Mouse (Mus musculus): ENCODE results near the gene Thada.

Thada gene

DNA sequence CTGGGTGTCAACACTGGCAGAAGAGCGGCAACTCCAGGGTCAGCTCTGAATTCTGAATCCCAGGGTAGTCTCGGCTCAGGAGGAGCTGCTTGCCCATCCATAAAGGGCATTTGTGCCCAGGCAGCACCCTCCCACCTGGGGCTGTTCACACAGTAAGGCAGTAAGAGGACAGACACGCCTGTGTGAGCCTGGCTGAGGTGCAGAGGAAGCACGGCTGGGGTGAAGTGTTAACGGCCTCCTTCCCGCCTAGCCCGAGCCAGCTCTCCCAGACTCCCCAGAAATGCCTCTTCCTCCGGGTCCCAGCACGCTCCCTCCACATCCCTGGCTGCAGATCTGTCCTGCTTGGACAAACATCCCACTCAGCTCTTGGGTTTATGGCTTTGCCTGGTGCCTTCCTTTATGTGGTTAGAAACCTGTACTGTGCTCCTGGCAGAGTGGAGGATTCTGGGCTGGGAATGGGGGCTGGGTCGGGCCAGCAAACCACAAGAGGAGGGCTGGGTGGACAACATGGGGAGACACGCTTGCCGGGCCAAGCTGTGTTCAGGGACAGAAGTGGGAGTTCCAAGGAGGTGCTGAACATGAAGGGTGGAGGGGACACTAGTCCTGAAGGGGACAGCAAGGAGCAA lies 322.7 kb downstream of the Thada start:
- DNase-seq: no peak

DNA sequence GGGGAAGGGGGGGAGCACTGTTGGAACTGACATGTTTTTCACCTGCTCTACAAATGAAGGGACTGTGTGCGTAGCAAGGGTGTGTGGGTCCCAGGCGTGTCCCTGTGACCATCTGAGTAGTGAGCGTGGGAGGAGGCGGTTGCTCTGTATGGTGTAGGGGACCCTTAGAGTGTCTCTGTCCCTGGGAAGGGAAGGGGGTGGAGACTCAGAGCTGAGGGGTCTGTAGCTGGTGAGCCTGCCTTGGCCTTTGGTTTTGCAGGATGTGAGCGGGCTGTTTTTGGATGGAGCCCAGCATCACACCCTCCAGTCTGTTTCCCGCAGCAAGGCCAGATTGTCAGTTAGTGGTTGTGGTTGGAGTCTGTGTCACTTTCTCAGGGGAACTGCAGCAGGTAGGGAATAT lies 324.3 kb downstream of the Thada start:
- DNase-seq: no peak

DNA sequence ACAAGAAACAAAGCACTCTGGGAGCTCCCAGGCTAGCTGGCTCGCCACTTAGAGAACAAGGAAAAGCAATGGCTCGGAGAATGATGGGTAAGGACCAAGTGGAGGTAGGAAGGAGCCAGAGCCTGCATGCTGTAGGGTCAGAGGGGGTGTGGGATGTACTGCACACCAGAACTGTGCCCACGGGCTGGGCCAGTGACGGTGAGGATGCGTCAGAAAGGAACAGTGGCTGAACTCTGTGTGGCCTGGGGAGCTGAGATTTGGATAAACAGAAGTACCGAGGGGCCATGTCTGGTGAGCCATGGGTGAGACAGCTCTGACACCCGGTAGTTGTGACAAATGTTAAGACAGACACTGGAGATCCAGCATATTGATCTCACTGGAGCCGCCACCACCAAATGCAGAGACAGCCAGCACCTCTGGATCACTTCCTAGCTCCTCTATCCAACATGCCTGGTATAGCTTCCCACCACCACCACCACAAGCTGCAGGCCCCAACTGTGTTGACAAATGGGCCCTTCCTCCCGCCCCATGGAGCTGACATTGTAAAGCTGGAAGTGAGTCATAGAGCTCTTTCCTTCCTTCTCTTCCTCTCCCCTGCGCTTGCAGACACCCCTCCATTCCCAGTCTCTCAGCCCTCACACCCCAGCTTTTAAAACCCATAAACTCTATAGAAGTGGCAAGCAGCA lies 325.0 kb downstream of the Thada start:
- DNase-seq: no peak

Measured in thymus, adult 18-20 months (tissue).